Mouse (Mus musculus) kidney, postnatal 14 days (tissue): ENCODE data around the gene Isy1.

Experiments used
- DNase-seq: peaks from one replicate; pipeline ENCODE4 v3.0.0; 2022; ENCODE audit warnings: mixed read lengths

Isy1 gene

DNA sequence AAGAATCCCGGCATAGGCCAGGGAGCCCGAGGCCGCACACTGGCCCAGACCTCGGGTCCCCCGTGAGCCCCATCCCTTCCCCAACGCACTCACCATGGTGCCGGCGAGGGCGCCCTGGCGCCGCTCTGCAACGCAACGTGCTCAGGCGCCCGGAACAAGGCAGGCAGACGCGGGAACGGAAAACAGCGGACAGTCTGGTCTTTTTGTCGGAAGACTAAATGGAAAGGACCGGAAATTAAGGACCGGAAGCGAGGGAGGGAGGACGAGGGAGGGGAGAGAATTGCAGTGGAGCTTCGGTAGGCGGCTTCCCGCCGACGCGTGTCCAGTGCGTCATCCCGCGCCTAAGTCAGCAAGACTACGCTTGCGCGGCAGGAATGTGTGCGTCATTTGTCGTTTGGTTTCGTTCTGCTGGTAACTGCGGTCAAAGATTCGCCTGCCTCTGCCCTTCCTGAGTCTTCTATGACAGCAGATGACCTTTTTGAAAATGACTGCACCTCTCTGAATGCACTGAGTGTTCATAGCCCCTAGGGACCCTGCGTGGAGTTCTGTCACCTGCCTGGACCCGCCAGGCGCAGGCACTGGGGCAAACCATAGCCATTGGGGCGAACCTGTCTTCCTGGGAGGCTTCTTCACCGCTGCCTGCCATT lies at the start of gene Isy1:
Isy1 (minus strand) TSS at position 248 of the 647 bp plus-strand sequence.
- peak; percentile 97 for DNase-seq

DNA sequence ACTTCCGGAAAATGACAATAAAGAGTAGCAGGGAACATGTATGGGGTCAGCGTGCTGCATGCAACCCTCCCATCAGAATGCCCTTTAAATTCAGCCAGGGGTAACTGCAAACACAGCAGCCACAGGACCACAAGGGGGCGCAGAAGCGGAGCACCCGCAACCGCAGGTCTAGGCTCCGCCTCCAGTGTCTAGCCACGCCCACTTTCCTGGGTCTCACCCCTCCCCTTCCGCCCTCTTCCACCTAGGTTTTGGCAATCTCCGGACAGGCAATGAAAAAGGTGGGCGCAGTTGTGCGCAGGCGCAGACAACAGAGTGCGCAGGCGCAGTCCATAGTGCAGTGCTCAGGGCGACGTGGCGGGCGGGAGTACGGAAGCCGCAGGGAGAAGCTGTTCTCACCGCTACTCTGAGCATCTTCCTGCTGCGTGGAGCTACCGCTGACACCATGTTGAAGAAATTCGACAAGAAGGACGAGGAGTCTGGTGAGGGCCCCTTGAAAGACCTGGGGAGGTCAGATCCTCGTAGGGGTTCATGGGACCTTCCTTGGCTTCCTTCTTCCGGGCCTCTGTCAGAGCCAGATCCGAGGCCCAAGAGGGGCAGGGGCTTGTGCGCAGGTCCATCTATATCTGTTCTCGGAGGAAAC lies 49.1 kb upstream of the Isy1 start, which contains the start of gene Copg1:
Copg1 (plus strand) TSS at position 221 of the 640 bp plus-strand sequence.
- DNase-seq = peak; percentile 100

DNA sequence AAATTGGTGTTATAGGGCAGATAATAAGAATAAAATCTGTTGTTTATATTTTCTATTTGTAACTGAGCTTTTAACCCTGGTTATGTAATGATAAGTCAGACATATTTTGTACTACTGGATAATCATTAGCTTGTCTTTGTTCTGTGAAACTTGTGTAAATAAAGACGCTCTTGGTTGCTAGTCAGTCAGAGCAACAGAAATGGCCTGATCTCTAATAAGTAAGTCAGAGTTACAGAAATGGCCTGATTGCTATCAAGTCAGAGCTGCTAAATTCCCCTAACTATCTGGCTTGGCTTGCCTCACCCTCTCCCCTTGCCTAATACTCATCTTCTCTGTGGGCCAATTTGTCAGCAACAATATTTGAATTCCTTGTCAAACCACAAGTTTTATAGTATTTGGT lies 48.1 kb upstream of the Isy1 start:
- DNase-seq = no peak

DNA sequence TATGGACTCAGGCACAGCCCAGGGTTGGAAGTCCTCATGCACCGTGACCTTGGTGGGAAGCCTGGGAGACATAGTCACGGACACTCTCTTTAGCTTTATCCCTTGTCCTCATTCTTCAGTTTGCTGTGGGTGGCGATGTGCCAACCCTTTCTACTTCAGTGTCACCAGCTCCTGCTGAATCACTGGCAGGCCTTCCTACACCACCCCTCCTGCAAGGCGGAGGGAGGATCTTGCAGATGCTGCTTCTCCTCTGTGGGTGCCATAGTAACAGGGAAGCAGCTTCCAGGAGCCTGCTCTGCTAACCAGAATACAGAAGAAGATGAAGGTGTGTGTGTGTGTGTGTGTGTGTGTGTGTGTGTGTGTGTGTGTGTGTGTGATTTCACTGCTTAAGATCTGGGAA lies 44.2 kb upstream of the Isy1 start:
- no peak for DNase-seq

DNA sequence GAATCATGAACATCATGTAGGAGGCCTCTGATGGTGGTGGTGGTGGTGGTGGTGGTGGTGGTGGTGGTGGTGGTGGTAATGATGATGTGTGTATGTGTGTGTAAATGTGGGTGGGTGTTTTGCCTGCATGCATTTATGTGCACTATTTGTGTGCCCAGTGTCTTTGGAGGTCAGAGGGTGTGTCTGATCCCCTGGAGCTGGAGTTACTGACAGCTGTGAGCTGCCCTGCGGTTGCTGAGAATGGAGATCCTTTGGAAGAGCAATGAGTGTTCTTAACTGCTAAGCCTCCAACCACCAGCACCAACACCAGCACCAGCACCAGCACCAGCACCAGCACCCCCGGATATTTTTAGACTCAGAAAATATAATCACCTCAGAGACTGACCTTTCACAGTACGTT lies 43.6 kb upstream of the Isy1 start:
- no peak for DNase-seq

DNA sequence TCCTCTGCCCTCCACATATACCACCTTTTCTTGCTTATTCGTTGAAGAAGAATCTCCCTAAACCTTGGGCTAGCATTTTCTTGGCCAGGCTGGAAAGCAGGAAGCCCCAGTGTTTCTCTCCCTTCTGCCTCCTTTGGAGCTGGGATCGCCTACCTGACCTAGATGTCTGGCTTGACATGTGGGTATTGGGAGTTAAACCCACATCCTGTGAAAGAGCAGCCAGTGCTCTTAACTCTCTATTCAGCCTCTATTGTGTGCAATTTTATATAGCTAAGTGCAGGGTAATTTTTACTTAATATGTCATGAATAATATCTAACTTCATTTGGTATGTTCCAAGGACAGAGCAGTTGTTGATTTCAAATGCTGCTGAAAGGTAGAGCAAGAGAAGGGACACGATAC lies 41.0 kb upstream of the Isy1 start:
- no peak for DNase-seq

DNA sequence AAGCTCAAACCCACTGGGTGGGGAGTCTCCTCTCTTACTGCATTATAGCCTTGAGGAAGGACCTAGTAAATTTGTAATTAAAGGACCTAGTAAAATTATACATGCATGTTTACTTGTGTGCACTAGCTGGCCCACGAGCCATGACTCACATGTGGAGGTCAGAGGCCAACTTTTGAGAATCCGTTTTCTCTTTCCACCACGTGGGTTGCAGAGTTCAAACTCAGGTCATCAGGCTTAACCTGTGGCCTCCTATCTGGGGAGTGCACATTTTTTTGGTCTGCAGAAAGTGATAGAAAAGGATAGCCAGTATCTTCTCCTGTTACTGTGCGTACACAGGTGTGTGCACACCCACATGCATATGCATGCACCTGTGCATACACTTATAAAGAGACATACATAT lies 40.4 kb upstream of the Isy1 start:
- no peak for DNase-seq

DNA sequence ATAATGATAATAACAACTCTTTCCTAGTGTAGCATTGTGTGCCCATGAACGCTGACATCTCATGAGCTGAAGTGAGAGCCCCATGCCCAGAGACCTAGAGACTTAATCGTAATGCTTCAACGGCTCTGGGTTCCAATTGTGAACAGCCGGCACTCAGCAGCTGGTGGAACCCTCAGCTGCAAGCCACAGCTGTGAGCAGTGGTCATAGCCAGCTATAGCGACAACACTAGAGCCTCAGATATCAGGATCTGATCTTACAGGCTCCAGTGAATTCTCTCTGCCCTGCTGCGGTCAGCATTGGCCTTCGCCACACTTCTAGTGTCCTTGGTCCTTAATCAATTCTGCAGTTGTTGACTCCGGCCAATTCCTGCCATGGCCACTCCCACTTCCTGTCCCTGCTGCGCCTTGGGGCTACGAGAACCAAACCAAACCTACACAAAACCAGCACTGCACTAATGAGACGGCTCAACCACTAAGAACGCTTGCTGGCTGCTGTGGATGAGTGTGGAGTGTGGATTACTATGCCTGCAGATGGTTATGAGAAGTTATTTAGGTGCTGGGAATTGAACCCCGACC lies 37.6 kb upstream of the Isy1 start:
- DNase-seq = peak; percentile 72

DNA sequence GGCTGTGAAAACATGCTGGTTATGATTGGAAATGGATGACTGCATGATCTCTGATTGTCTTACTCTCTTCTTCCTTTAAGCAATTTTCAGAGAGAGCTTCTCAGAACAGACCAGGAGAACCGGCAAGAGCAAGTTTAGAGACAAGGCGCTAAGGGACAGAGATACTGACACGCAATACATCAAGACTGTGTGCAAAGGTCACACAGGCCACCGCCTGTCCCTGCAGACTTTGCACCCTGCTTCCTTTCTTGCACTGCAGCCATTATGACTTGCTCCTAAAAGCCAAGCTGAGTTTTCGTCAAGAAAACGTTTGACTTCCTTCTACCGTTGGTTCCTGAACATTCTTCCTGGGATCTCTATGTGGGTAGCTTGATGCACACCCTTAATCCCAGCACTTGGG lies 37.0 kb upstream of the Isy1 start:
- DNase-seq = no peak

DNA sequence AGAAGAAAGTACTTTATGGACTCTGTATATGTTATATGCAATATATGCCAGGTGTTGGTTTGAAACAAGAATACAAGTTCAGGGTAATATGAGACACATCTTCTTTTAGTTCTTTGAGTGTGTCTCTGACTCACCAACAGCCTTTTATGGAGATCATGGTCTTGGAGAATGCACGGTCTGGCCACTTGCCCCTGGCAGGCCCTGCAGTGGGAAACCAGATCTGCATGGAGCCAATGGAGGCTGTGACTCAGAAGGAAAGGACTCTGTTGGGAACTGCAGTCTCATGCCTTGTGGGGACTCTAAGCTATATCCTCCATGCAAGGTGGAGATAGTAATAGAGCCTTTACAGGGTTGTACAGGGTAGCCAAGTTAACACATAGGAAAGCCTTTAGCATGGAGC lies 36.5 kb upstream of the Isy1 start:
- DNase-seq = no peak

DNA sequence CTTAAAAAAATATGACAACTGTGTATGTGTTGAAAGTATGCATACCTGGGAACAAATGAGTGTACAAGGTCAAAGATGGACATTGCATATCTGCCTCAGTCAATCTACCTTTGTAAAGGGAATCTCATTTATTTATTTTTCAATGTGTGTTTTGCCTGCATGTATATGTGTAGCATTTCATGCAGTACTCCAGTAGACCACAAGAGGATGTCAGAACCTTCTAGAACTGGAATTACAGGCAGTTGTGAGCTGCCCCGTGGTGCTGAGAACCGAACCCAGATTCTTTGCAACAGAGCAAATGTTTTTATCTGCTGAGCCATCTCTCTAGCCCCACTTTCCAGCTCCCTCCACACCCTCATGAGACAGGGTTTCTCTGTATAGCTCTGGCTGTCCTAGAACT lies 35.4 kb upstream of the Isy1 start:
- no peak for DNase-seq

DNA sequence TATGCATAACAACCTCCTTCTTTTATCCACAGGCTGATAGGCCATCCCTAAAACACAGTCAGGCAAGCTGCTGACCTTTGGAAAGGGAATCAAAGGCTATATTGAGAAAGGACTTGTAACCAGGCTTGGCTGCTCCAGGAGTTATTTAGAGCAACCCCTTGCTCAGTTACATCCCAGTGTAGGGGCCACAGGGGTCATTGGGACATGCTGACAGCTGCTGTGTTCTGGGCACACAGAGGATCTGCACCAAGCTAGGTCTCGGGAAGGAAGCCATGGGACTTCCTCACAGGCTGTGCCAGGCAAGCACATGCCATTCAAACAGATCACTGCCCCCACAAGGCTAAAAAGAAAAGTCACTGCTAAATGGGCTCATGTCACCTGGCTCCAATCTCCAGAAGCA lies 34.5 kb upstream of the Isy1 start:
- DNase-seq = peak; percentile 23

DNA sequence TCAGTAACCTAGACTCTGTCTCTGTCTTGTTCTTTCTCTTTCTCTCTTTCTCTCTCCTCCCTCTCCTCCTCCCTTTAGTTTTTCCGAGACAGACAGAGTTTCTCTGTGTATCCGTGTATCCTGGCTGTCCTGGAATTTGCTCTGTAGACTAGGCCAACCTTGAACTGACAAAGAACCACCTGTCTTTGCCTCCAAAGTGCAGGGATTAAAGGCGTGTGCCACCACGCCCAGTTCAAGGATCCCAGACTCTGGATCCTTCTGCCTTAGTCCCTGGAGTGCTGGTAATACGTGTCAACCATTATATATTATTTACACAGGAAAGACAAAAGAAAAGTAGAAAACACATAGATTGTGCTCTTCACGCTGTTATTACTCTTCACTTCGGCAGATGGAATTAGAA lies 32.6 kb upstream of the Isy1 start:
- DNase-seq = no peak

DNA sequence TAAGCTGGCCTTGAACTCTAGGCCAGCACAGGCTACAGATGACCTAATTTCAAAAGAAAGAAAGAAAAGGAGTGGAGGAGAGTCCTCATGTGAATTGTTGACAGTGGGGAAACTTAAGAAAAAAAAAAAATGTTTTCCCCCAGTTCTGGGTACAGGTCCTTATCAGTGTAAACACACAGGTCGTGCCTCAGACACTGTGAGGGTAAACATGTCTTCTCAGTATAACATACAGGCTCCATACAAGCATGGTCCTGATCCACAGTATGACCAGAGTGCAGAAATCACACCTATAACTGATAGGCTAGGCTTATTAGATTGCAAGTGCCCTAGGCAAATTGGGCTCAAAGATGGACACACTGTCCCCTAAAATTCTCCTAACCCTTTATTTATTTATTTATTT lies 31.8 kb upstream of the Isy1 start:
- DNase-seq = no peak

DNA sequence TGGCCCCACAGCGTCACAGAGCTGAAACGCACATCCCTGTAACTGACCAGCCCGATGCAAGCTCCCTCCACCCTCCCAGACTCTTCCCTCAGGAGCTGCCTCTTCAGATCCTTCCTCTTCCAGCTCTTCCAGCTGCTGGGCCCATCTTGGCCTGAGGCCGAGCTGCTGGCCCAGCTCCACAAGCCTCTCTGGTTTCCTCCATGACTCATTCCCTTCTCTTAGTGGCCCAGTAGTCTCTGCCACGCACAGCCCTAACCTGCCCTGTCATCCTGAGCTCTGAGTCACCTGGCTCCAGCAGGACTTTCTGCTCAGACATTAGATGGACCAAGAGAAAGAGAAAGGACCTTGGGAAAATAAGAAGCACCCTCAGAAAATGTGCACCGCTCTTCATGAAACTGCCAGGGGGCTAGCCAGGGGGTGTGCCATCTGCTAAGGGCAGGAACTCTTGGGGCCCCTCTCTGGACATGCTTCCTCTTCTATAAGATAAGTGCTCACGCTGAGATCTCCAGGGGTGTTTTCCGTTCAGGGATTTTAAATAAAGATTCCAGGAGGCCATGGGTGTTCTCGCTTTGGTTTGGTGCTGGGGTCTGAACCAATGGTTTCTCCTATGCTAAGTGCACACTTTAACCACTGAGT lies 30.4 kb upstream of the Isy1 start:
- DNase-seq = peak; percentile 79

DNA sequence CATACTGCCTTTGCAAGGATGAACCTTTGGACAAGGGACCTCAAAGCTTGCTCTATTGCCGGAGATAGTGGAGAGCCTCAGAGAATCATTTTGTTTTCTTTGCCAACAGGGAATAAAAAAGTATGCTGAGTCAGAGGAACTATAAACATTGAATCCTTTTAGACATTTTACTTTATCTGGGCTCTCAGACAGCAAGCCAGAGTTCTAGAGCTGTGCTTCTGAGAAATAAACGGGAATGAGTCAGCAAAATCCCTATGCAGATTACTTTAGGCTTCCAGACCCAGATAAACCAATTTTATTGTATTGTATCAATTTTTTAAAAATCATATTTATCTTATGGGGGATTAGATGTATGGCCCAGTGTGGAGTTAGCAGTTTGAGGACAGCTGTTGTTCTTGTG lies 28.7 kb upstream of the Isy1 start:
- no peak for DNase-seq

DNA sequence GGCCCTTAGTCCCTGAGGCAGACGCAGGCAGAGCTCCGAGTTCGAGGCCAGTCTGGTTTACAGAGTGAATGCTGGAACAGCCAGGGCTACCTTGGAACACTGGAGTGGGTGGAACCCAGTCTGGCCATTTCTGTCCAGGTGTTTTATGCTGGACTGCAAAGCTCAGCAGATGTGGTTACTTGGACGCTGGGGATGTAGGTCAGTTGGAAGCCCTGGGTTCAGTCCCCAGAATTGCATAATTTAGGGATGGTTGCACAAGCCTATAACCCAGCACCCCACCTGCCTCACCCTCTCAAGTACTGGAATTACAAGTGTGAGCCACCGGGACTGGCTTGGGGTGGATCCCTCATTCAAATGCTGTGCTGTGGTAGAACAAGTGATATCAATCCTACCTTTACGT lies 27.6 kb upstream of the Isy1 start:
- DNase-seq = no peak

DNA sequence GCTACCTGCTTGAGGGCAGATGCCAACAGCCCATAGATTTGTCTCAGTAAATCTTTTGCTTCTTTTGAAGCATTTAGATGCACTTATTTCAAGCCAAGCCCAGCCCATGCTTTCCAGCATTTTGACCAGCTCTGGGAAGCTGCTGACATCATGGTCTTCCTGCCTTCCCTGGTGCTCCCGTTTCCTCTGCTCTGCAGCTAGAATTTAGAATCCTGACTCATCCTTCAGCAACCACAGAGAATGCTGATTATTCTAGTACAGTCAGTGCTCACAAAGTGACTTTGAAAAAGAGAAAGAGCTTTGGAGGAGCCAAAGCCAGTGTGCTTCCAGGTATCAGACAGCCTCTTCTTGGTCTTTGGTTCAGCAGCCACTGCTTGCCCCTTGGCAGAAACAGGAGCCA lies 18.5 kb upstream of the Isy1 start:
- peak; percentile 25 for DNase-seq

DNA sequence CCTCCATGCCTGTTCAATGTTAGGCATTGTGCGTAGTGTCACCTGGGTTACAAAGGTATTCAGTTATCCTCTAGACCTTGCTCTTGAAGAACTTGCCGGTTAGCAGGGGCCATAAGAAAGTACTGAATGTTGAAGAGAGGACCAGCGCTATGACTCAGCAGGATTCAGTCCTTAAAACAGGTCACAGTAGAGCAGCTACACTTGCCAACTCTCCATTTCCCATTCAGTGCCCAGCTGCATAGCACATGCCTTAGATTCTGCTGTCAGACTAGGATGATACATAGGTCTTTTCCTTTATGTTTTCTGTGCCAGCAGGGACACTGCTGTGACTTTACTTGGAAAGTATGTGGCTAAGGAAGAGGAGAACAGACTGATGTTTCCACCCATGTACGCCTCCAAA lies 14.8 kb upstream of the Isy1 start:
- DNase-seq = peak; percentile 28

DNA sequence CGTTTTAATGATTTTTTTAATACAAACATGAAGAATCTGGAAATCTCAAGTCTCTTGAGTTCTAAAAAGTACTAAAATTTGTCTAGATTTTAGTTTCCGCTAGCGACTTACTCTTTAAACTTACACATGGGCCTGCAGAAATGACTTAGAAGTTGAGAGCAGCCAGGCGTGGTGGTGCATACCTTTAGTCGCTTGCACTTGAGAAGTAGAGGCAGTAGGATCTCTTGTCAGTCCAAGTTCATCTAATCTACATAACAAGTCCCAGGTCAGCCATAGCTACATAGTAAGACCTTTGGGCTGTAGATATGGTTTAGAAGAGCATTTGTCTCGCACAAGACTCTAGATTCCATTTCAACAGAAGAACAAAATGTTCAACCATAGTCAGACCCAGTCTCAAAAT lies 13.3 kb upstream of the Isy1 start:
- no peak for DNase-seq

DNA sequence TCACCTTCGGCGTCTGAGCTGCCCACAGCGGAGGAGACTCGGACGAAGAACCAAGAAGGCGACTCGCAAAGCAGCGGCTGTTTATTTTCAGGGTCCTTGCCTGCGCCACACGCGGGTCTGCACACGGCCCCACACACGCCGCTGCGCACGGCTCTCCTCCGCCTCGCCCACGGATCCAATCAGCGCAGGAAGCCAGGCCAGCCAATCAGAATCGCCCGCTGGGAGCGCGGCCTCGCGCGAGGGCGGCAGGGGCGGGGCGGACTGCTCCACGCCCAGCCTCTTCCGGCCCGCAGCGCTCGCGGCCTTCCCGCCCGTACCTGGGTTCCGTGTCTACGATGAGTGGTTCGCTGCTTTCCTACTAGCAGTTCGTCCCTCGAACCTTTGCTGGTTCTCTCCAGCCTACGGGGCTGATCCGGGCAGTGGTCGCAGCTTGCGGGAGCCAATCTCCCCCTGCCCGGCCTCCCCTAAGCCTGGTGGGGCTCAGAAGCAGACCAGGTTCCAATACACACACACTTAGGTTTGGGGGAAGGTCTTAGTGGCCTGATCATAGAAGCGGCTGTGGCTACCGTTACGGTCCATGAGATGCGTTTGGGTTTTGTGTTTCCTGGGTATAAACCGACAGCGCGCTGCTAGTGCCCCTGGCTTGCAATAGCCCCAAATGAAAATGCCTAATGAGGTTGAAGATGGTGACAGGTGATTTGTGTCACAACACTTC lies 12.5 kb upstream of the Isy1 start, which contains the start of gene Cnbp:
Cnbp (minus strand) TSS at position 207 of the 715 bp plus-strand sequence.
- DNase-seq = peak; percentile 98

DNA sequence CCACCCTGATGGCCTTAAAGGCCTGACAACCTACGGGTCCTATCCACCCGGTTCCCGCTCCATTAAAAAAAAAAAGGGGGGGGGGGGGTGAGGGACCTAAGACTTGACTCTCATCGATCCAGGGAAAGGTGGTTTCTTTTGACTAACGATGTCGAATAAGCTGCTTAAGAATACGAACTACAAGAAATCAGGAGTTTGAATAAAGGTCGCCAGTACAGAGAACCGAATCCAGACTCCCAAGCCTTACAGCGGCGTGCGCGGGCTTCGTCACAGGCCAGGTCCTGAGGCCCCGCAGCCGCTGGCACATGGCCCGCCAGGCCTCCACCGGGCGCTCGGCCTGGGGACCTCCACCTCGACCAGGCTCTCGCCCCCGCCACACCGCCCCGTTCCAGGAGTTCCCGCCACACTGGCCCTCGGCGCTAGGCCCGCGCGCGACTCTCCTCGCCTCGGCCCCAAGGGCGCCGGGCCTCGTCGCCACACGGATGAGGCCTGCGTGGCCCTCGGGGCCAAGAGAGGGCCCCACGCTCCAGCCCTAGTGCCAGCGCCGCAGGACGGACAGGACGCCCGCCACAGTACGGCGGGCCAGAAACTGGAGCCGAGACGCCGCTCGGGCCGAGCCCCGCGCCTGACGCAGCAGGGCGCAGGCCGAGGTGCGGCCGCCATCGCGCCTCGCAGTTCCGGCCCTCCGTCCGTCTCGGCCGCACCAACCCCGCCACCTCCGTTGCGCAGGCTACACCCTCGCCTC lies 11.7 kb upstream of the Isy1 start:
- peak; percentile 67 for DNase-seq

DNA sequence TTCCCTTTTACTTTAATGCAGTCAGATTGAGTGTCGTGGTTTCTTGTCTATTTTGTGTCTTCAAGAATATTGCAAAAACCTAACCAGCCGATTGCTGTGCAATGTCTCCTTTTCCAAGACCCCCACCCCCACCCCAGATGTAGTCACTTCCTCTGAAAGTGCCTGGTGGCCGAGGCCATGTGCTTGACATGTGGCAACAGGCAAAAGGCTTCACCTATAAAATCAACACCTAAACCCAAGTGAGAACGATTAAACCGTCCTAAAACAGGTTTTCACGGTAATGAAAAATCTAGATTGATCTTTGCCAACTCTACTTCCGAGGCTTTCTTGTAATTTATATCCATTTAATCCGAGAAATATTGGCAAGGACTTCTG lies 11.2 kb upstream of the Isy1 start:
- no peak for DNase-seq
